8 mouse cellular contexts compared by ENCODE assay signal in genomic region chr3:146150560-146150959, GRCm38 (mm10). TPM values are rescaled to one million over a fixed set of nuclear protein-coding genes. Genes with fewer than 3 reads are reported as not detected.
DNase-seq lines count a peak whose midpoint lies in the region; ATAC-seq lines count a peak whose summit lies in the region.

No protein-coding gene starts in this region.

- H3K9me3 ChIP-seq in heart, embryonic 11.5 days (replicated peaks; ENCODE audit: control insufficient read depth, low read length) = no peaks in the 10 kb centered on the region; the same call in 1 of the 2 replicates
- H3K9me3 ChIP-seq in midbrain, embryonic 12.5 days = no peaks in the 10 kb centered on the region

- H3K4me1 ChIP-seq in heart, embryonic 11.5 days (ENCODE audit: control insufficient read depth, insufficient read depth, low read length) = peaks cover 8% of the 10 kb centered on the region
- peaks cover 15% of the 10 kb centered on the region for H3K4me1 ChIP-seq in midbrain, embryonic 12.5 days

- WGBS in heart, embryonic 11.5 days (ENCODE audit: insufficient replicate concordance) = 32% methylated on average over 11 of the region's 11 CpGs
- WGBS in large intestine, adult 2 months = 9% methylated on average over 11 of the region's 11 CpGs
- WGBS in midbrain, embryonic 12.5 days = 31% methylated on average over 11 of the region's 11 CpGs

- intact Hi-C loops in heart, postnatal 10 days (cut with DNase I) = loop anchor here (1.0 kb wide), 1 partner anchor 41 kb away; no protein-coding TSS in a partner anchor

- peak overlapping the region; percentile 58; the same call in 1 of the 2 replicates for H3K9ac ChIP-seq in heart, embryonic 11.5 days (ENCODE audit: low read depth, low read length)
- no peak overlapping the region for H3K9ac ChIP-seq in midbrain, embryonic 12.5 days (replicated peaks)

- H3K27me3 ChIP-seq in heart, embryonic 11.5 days (ENCODE audit: control insufficient read depth, insufficient read depth, low read length) = peaks cover 17% of the 10 kb centered on the region
- H3K27me3 ChIP-seq in midbrain, embryonic 12.5 days = peaks cover 53% of the 10 kb centered on the region

- DNase-seq in heart, postnatal 4 days = no peak
- DNase-seq in heart, postnatal 10 days = peak; percentile 17 to 22
- peak; percentile 68 for DNase-seq in large intestine, adult 2 months (ENCODE audit: low read depth, low spot score)
- peak; percentile 66 for DNase-seq in thymus, postnatal 4 days
- no peak for DNase-seq in layer of hippocampus, postnatal 25 days (ENCODE audit: extremely low spot score in 1 of 2, low spot score in 1 of 2)
- no peak for DNase-seq in frontal cortex, adult 2 months (ENCODE audit: extremely low spot score in 1 of 2, low spot score in 1 of 2)

- ATAC-seq in heart, embryonic 11.5 days (replicated peaks; ENCODE audit: insufficient number of reproducible peaks, low FRiP score, low TSS enrichment) = no peak
- no peak for ATAC-seq in midbrain, embryonic 12.5 days (ENCODE audit: low FRiP score, low read depth)

- peak overlapping the region; percentile 98 for H3K4me2 ChIP-seq in heart, embryonic 11.5 days
- H3K4me2 ChIP-seq in midbrain, embryonic 12.5 days (replicated peaks) = peak overlapping the region; percentile 82

- no peak overlapping the region for H3K27ac ChIP-seq in heart, embryonic 11.5 days (ENCODE audit: low read depth, low read length)
- no peak overlapping the region for H3K27ac ChIP-seq in midbrain, embryonic 12.5 days (replicated peaks)

- H3K4me3 ChIP-seq in heart, embryonic 11.5 days (ENCODE audit: low read depth, low read length) = peak overlapping the region; percentile 58
- no peak overlapping the region for H3K4me3 ChIP-seq in midbrain, embryonic 12.5 days

- H3K36me3 ChIP-seq in heart, embryonic 11.5 days (ENCODE audit: control insufficient read depth, insufficient read depth, low read length) = no peaks in the 10 kb centered on the region
- H3K36me3 ChIP-seq in midbrain, embryonic 12.5 days = no peaks in the 10 kb centered on the region

RNA-seq across cellular contexts. Expression of gene Mcoln2, which starts 0.9 kb away (rescaled TPM):
- polyA plus RNA-seq in heart, embryonic 11.5 days (2014; fragmentation: Nextera tagmentation; extraction: Ambion mirVana) = 0.25 and 0.27 TPM in 2 replicates
- total RNA-seq in heart, postnatal 4 days (2021) = under 1 TPM; 0.36 to 0.74 TPM
- total RNA-seq in heart, postnatal 10 days (2021) = under 1 TPM; 0.29 to 0.72 TPM
- polyA plus RNA-seq in large intestine, adult 2 months (2012; rRNA removed) = 9.2 and 14.9 TPM in 2 replicates
- 0.24 and 0.26 TPM in 2 replicates for polyA plus RNA-seq in midbrain, embryonic 12.5 days (2016; fragmentation: Nextera tagmentation; extraction: Ambion mirVana)
- total RNA-seq in layer of hippocampus, postnatal 25 days (2021) = not detected
- not detected in 2 replicates for polyA plus RNA-seq in frontal cortex, adult 2 months (2012; rRNA removed)

RNA-seq across cellular contexts. Expression of gene Mcoln3, which starts 33.3 kb away (rescaled TPM):
- polyA plus RNA-seq in heart, embryonic 11.5 days (2014; fragmentation: Nextera tagmentation; extraction: Ambion mirVana) = 0.97 and 2.4 TPM in 2 replicates
- total RNA-seq in heart, postnatal 4 days (2021) = under 1 TPM; 0.09 to 0.10 TPM
- total RNA-seq in heart, postnatal 10 days (2021) = not detected
- polyA plus RNA-seq in large intestine, adult 2 months (2012; rRNA removed) = 0.06 and 0.27 TPM in 2 replicates
- polyA plus RNA-seq in midbrain, embryonic 12.5 days (2016; fragmentation: Nextera tagmentation; extraction: Ambion mirVana) = 1.9 and 2.5 TPM in 2 replicates
- not detected for total RNA-seq in layer of hippocampus, postnatal 25 days (2021)
- polyA plus RNA-seq in frontal cortex, adult 2 months (2012; rRNA removed) = 0.06 TPM in 1 of 2 replicates, not detected in the other

RNA-seq across cellular contexts. Expression of gene Wdr63, which starts 42.6 kb away (rescaled TPM):
- 0.21 TPM in 1 of 2 replicates, not detected in the other for polyA plus RNA-seq in heart, embryonic 11.5 days (2014; fragmentation: Nextera tagmentation; extraction: Ambion mirVana)
- total RNA-seq in heart, postnatal 4 days (2021) = under 1 TPM; 0.14 to 0.36 TPM
- total RNA-seq in heart, postnatal 10 days (2021) = not detected
- polyA plus RNA-seq in large intestine, adult 2 months (2012; rRNA removed) = 0.15 TPM in 1 of 2 replicates, not detected in the other
- 0.18 and 0.34 TPM in 2 replicates for polyA plus RNA-seq in midbrain, embryonic 12.5 days (2016; fragmentation: Nextera tagmentation; extraction: Ambion mirVana)
- total RNA-seq in layer of hippocampus, postnatal 25 days (2021) = under 1 TPM; 0.54 TPM
- 0.57 TPM in 1 of 2 replicates, not detected in the other for polyA plus RNA-seq in frontal cortex, adult 2 months (2012; rRNA removed)

Comparison
In these comparisons a context has a peak if more than half of its experiments do, and no peak if none do; other contexts are left out.
1. DNase-seq: peak in heart, postnatal 10 days (2 of 2), large intestine, adult 2 months (single experiment) and thymus, postnatal 4 days (single experiment); none in heart, postnatal 4 days (single experiment), layer of hippocampus, postnatal 25 days (0 of 2) and frontal cortex, adult 2 months (0 of 2).